Mouse (Mus musculus): ENCODE data around the gene Olfr1278.

DNA sequence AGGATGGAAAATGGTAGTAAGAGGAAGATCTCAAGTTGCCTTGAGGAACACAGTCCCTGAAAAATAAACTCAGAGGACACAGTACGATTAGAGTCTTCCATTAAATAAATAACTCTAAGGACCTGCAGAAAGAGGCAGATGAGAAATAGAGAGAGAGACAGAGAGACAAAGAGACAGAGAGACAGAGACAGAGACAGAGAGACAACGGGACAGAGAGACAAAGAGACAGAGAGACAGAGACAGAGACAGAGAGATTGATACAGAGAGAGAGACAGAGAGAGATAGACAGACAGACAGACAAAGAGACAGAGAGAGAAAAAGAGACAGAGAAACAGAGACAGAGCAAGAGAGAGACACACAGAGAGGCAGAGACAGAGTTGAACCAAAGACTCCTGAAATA, 46.0 kb downstream of the Olfr1278 start, which contains the start of gene Olfr1282:
- no peak for TF ChIP-seq CTCF (IDR thresholded peaks at IDR 0.05; ENCODE audit: low read depth, low read length)
- no peak for TF ChIP-seq POLR2A (IDR thresholded peaks at IDR 0.05; ENCODE audit: insufficient read depth, low read length)
